Mouse (Mus musculus) liver, embryonic 14.5 days (tissue): ENCODE measurements at regions not wholly inside any gene's neighbourhood (a gene's known extent, or its start where the extent isn't known, plus 50 kb on each side); places are given as distances from the start of the nearest gene placed in this dataset.

ENCODE experiments used
- ATAC-seq: fragments of 200-750 bp; cut with Nextera tagmentation; 2 replicates; pipeline ENCODE4 v1.8.0; 2017; ENCODE audit warnings: moderate number of reproducible peaks, mild to moderate bottlenecking, moderate library complexity; ENCODE audit not compliant: insufficient read depth
- DNase-seq, 3 experiments: peaks; one replicate each; pipeline ENCODE4 v3.0.0-alpha.2; 2012 to 2013; ENCODE audit warnings: low read depth in 3 of 3, low spot score in 3 of 3
- H3K27ac ChIP-seq: fragments of 300-500 bp; sonication (generic); 2 replicates; pipeline ENCODE4 v1.5.1; 2014; ENCODE audit warnings: moderate library complexity, mild to moderate bottlenecking, control low read depth, inconsistent platforms
- H3K27me3 ChIP-seq: fragments of 300-500 bp; sonication (generic); 2 replicates; pipeline ENCODE4 v1.6.1; 2014; ENCODE audit warnings: mild to moderate bottlenecking, low read length, moderate library complexity; ENCODE audit not compliant: control insufficient read depth, insufficient read depth
- H3K36me3 ChIP-seq: fragments of 300-500 bp; sonication (generic); replicated peaks from 2 replicates; pipeline ENCODE4 v1.6.1; 2014; ENCODE audit warnings: low read depth; ENCODE audit not compliant: control insufficient read depth, insufficient read depth
- H3K4me1 ChIP-seq, 2 experiments: fragments of 200-500 bp in 1 of 2; fragments of 300-500 bp in 1 of 2; sonication (generic) in 1 of 2; replicated peaks; 2 replicates each; pipeline ENCODE4 v1.6.1; 2012 to 2014; ENCODE audit warnings: antibody characterized with exemption in 1 of 2, inconsistent platforms in 1 of 2, low read length in 1 of 2; ENCODE audit not compliant: control insufficient read depth in 2 of 2, insufficient read depth in 2 of 2
- H3K4me2 ChIP-seq: fragments of 300-500 bp; sonication (generic); 2 replicates; pipeline ENCODE4 v1.6.1; 2014; ENCODE audit warnings: low read depth, mild to moderate bottlenecking, control low read depth, moderate library complexity
- H3K4me3 ChIP-seq, 2 experiments: fragments of 200-500 bp in 1 of 2; fragments of 300-500 bp in 1 of 2; sonication (generic) in 1 of 2; 2 replicates each; pipeline ENCODE4 v1.5.1; 2012 to 2014; ENCODE audit warnings: low read depth in 2 of 2, low read length in 2 of 2, mild to moderate bottlenecking in 2 of 2, control low read depth in 1 of 2, inconsistent platforms in 1 of 2, moderate library complexity in 1 of 2; ENCODE audit not compliant: insufficient read depth in 1 of 2
- H3K9ac ChIP-seq: fragments of 300-500 bp; sonication (generic); replicated peaks from 2 replicates; pipeline ENCODE4 v1.6.1; 2014; ENCODE audit warnings: mild to moderate bottlenecking, control low read depth, moderate library complexity
- H3K9me3 ChIP-seq: fragments of 300-500 bp; sonication (generic); 2 replicates; pipeline ENCODE4 v1.6.1; 2016; ENCODE audit warnings: low read length, mixed read lengths; ENCODE audit not compliant: control insufficient read depth
- CTCF ChIP-seq: IDR thresholded peaks from 2 replicates; pipeline ENCODE4 v1.5.1; 2016; ENCODE audit warnings: antibody characterized with exemption, low read depth, control low read depth
- EP300 ChIP-seq: IDR thresholded peaks from 2 replicates; pipeline ENCODE4 v1.6.1; 2016; ENCODE audit warnings: antibody characterized with exemption, low read depth
- WGBS: fragments of 180-500 bp; shearing (Covaris S2); extraction: QIAGEN DNeasy Blood & Tissue Kit; methylation state at CpG from one replicate; pipeline ENCODE4 v1.1.7; 2014; ENCODE audit not compliant: insufficient replicate concordance; 5-methylcytosine and 5-hydroxymethylcytosine counted together

GRCm38 (mm10) chr1:159034952-159035351, 54.7 kb upstream of the Pappa2 start:
- WGBS: 31% methylated on average over 2 of the region's 2 CpGs
- no peak for DNase-seq

GRCm38 (mm10) chr1:159036371-159036770, 56.1 kb upstream of the Pappa2 start:
- Histone ChIP-seq H3K27ac (no peak overlapping the region), H3K4me3 (no peak overlapping the region), H3K36me3 (no peaks in the 10 kb centered on the region), H3K4me1 (no peaks in the 10 kb centered on the region), H3K9ac (no peak overlapping the region), H3K4me2 (no peak overlapping the region), H3K9me3 (no peaks in the 10 kb centered on the region), H3K27me3 (no peaks in the 10 kb centered on the region)
- no peak for DNase-seq
- WGBS: 66% methylated on average over 6 of the region's 6 CpGs
- ATAC-seq: no peak
- no peak for TF ChIP-seq CTCF
- TF ChIP-seq EP300: no peak

More at GRCm38 (mm10) chr1:159034952-159035351, 54.7 kb upstream of the Pappa2 start:
- Histone ChIP-seq H3K27ac (no peak overlapping the region), H3K4me1 (no peaks in the 10 kb centered on the region), H3K4me2 (no peak overlapping the region), H3K9ac (no peak overlapping the region), H3K9me3 (no peaks in the 10 kb centered on the region), H3K36me3 (no peaks in the 10 kb centered on the region), H3K27me3 (no peaks in the 10 kb centered on the region), H3K4me3 (no peak overlapping the region)
- TF ChIP-seq CTCF: no peak
- TF ChIP-seq EP300: no peak
- no peak for ATAC-seq

GRCm38 (mm10) chr1:159045870-159046385, 65.6 kb upstream of the Pappa2 start:
- Histone ChIP-seq H3K27me3 (no peaks in the 10 kb centered on the region), H3K36me3 (no peaks in the 10 kb centered on the region), H3K4me1 (no peaks in the 10 kb centered on the region), H3K27ac (no peak overlapping the region), H3K4me2 (no peak overlapping the region), H3K9me3 (no peaks in the 10 kb centered on the region), H3K4me3 (no peak overlapping the region), H3K9ac (no peak overlapping the region)
- DNase-seq: no peak
- no peak for TF ChIP-seq EP300
- TF ChIP-seq CTCF: no peak
- 45% methylated on average over 4 of the region's 4 CpGs for WGBS
- ATAC-seq: no peak

GRCm38 (mm10) chr1:159065024-159065423, 84.7 kb upstream of the Pappa2 start:
- no peak for ATAC-seq
- Histone ChIP-seq H3K9ac (no peak overlapping the region), H3K27me3 (no peaks in the 10 kb centered on the region), H3K4me1 (no peaks in the 10 kb centered on the region), H3K36me3 (no peaks in the 10 kb centered on the region), H3K4me2 (no peak overlapping the region), H3K27ac (no peak overlapping the region), H3K9me3 (no peaks in the 10 kb centered on the region), H3K4me3 (no peak overlapping the region)
- DNase-seq: no peak
- no peak for TF ChIP-seq CTCF
- no peak for TF ChIP-seq EP300
- 15% methylated on average over 1 of the region's 1 CpGs for WGBS

- DNase-seq: no peak
- Histone ChIP-seq H3K9me3 (no peaks in the 10 kb centered on the region), H3K36me3 (no peaks in the 10 kb centered on the region), H3K4me3 (no peak overlapping the region), H3K4me1 (no peaks in the 10 kb centered on the region), H3K27ac (no peak overlapping the region), H3K4me2 (no peak overlapping the region), H3K27me3 (no peaks in the 10 kb centered on the region), H3K9ac (no peak overlapping the region)
- TF ChIP-seq CTCF: no peak
- TF ChIP-seq EP300: no peak
- ATAC-seq: no peak
- WGBS: 57% methylated on average over 2 of the region's 2 CpGs
Observed at GRCm38 (mm10) chr1:159099205-159099604, 118.9 kb upstream of the Pappa2 start.

GRCm38 (mm10) chr1:159122201-159122600, 109.9 kb upstream of the Cop1 start:
- Histone ChIP-seq H3K4me2 (no peak overlapping the region), H3K9ac (no peak overlapping the region), H3K27me3 (no peaks in the 10 kb centered on the region), H3K9me3 (no peaks in the 10 kb centered on the region), H3K27ac (no peak overlapping the region), H3K4me1 (no peaks in the 10 kb centered on the region), H3K4me3 (no peak overlapping the region), H3K36me3 (no peaks in the 10 kb centered on the region)
- WGBS: 58% methylated on average over 3 of the region's 3 CpGs
- ATAC-seq (no peak), DNase-seq (no peak)
- TF ChIP-seq CTCF (no peak), EP300 (no peak)
